Mouse (Mus musculus): ENCODE data around the gene Tmem29. TPM values are rescaled to one million over a fixed set of nuclear protein-coding genes. Genes with fewer than 3 reads are reported as not detected.

Gene Tmem29
- polyA plus RNA-seq, 1 experiment = 1.3 TPM

DNA sequence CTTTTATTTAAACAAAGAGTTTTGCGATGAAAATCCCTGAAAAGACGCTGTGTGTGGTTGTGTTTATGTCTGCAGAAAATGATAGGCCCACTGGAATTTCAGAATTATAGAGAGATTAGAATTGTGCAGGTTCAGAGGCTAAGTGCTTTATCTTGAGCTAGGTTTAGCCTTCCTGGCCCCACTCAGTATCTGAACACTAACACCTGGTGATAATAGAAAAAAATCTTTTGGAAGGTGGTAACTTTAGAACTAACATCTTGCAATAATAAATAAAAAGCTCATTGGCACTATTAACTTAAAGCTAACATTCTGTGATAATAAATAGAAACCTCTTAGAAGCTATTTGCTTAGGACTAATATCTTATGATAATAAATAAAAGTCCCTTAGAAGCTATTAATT lies 1.2 kb upstream of the Tmem29 start:
- H3K4me1 ChIP-seq (ENCODE audit: control insufficient read depth, insufficient read depth, insufficient read length, low read length) = no peaks in the 10 kb centered on the region
- H3K4me3 ChIP-seq (ENCODE audit: low read depth, low read length) = no peak overlapping the region
- TF ChIP-seq POLR2A (IDR thresholded peaks at IDR 0.05; ENCODE audit: low read depth, low read length) = no peak
- no peak for TF ChIP-seq CTCF (IDR thresholded peaks at IDR 0.05; ENCODE audit: extremely low read depth, insufficient read length, insufficient replicate concordance, low read depth, low read length)
- H3K27me3 ChIP-seq (ENCODE audit: control insufficient read depth, insufficient read depth, low read length) = no peaks in the 10 kb centered on the region
- H3K27ac ChIP-seq (ENCODE audit: insufficient read depth, low read depth, low read length) = no peak overlapping the region
- WGBS = 53% methylated on average over 2 of the region's 2 CpGs
- H3K36me3 ChIP-seq (ENCODE audit: control insufficient read depth, insufficient read depth, low read length) = no peaks in the 10 kb centered on the region

DNA sequence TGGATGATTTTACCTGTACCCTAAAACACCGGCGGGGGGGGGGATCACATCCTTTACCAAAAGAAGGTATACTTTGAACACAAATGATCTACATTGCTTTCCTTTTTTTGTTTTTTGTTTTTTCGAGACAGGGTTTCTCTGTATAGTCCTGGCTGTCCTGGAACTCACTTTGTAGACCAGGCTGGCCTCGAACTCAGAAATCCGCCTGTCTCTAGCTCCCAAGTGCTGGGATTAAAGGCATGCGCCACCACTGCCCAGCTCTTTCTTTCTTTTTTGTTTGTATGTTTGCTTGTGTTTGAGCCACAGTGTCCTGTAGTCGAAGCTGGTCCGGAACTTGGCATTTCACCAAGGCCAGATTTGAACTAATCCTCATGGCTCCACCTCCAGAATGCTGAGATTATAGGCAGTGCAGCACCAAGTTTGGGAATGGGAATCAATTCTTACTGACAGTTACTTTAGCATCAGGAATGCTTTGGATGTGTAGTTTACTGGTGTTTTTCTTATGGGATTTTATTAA lies 515 bp upstream of the Tmem29 start:
- no peaks in the 10 kb centered on the region for H3K27me3 ChIP-seq (ENCODE audit: control insufficient read depth, insufficient read depth, low read length)
- no peaks in the 10 kb centered on the region for H3K36me3 ChIP-seq (ENCODE audit: control insufficient read depth, insufficient read depth, low read length)
- TF ChIP-seq POLR2A (IDR thresholded peaks at IDR 0.05; ENCODE audit: low read depth, low read length) (no peak), CTCF (IDR thresholded peaks at IDR 0.05; ENCODE audit: extremely low read depth, insufficient read length, insufficient replicate concordance, low read depth, low read length) (no peak)
- H3K4me3 ChIP-seq (ENCODE audit: low read depth, low read length) = peak overlapping the region; percentile 90
- no peak overlapping the region for H3K27ac ChIP-seq (ENCODE audit: insufficient read depth, low read depth, low read length)
- WGBS = 24% methylated on average over 8 of the region's 8 CpGs
- H3K4me1 ChIP-seq (ENCODE audit: control insufficient read depth, insufficient read depth, insufficient read length, low read length) = no peaks in the 10 kb centered on the region

DNA sequence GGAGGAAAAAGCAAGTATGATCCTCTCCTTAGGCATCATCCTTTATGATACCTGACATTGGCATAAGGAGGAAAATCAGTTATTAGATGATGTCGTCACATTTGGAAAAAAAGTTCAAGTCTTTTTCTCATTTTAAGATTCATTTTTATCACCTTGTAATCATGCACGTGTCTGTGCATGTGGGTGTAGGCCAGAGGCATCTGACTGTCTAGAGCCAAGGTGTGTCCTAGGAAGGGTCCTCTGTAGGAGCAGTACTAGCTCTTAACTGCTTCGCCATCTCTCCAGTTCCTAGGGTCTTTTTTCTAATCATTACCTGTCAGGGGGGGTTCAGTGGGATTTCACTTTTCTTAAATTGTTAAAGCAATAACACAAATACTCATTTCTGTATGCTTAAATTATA lies 818 bp downstream of the Tmem29 start:
- no peak overlapping the region for H3K4me3 ChIP-seq (ENCODE audit: low read depth, low read length)
- no peaks in the 10 kb centered on the region for H3K27me3 ChIP-seq (ENCODE audit: control insufficient read depth, insufficient read depth, low read length)
- TF ChIP-seq CTCF (IDR thresholded peaks at IDR 0.05; ENCODE audit: extremely low read depth, insufficient read length, insufficient replicate concordance, low read depth, low read length) (no peak), POLR2A (IDR thresholded peaks at IDR 0.05; ENCODE audit: low read depth, low read length) (no peak)
- no peaks in the 10 kb centered on the region for H3K4me1 ChIP-seq (ENCODE audit: control insufficient read depth, insufficient read depth, insufficient read length, low read length)
- WGBS = 58% methylated on average over 3 of the region's 3 CpGs
- no peaks in the 10 kb centered on the region for H3K36me3 ChIP-seq (ENCODE audit: control insufficient read depth, insufficient read depth, low read length)
- no peak overlapping the region for H3K27ac ChIP-seq (ENCODE audit: insufficient read depth, low read depth, low read length)

DNA sequence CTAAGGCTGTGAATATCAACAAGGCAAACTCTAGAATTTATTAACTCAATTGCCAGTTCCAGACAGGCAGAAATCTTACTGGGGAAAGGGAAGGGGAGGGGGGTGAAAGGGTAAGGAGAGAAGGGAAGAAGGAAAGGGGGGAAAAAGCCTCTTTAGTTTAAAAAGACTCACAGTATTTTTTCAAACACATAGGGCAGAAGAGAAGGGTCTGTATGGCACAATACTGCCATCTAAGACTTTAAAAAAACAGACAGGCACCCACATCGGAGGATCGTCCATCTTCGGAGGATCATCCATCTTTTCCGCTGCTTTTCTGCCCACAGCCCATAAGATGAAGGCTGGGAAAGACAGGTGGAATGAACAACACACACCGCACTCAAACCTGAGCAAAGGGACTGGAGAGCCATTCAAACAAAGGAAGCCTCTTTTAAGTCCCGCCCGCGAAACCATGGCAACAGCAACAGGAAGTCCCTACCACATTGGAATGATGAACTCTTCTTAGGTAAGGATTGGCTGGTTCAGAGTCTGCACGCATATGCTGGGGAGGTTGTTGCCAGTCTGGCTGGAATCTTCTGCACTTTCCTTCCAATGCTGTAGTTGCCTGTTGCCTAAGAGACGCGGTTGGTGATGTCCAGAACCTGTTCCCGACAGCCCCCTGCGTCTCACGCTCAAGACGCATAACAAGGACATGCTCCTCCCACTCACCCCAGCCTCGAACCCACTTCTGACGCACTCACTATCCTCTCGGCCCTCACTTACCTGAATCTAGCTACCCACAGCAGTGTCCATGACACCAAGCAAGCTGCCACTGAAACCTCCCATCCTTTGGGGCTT lies 18.2 kb downstream of the Tmem29 start:
- 16% methylated on average over 18 of the region's 18 CpGs for WGBS
- TF ChIP-seq POLR2A (IDR thresholded peaks at IDR 0.05; ENCODE audit: low read depth, low read length) (no peak), CTCF (IDR thresholded peaks at IDR 0.05; ENCODE audit: extremely low read depth, insufficient read length, insufficient replicate concordance, low read depth, low read length) (no peak)
- H3K4me3 ChIP-seq (ENCODE audit: low read depth, low read length) = peak overlapping the region; percentile 72
- H3K4me1 ChIP-seq (ENCODE audit: control insufficient read depth, insufficient read depth, insufficient read length, low read length) = no peaks in the 10 kb centered on the region; the same call in 1 of the 2 replicates
- no peaks in the 10 kb centered on the region for H3K36me3 ChIP-seq (ENCODE audit: control insufficient read depth, insufficient read depth, low read length)
- H3K27me3 ChIP-seq (ENCODE audit: control insufficient read depth, insufficient read depth, low read length) = no peaks in the 10 kb centered on the region
- H3K27ac ChIP-seq (ENCODE audit: insufficient read depth, low read depth, low read length) = no peak overlapping the region

DNA sequence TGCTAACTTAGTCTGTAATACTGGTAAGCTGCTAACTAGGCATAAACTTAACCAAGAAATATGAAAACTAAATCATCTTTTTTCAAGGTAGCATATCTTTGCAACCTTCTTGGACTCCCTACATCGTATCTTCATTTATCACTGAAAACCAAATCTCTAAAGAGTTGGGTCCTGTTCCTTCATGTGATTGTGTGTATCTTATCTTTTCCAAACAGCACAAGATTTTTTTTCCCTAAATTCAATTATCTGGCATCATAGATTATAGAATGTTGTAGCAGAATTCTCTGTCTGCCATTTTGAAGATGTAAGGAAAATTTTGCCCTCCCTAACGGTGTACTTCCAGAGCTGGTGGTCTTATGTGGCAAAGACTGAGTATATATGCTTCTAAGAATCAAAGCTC lies 22.6 kb downstream of the Tmem29 start:
- WGBS = 89% methylated on average over 2 of the region's 2 CpGs

DNA sequence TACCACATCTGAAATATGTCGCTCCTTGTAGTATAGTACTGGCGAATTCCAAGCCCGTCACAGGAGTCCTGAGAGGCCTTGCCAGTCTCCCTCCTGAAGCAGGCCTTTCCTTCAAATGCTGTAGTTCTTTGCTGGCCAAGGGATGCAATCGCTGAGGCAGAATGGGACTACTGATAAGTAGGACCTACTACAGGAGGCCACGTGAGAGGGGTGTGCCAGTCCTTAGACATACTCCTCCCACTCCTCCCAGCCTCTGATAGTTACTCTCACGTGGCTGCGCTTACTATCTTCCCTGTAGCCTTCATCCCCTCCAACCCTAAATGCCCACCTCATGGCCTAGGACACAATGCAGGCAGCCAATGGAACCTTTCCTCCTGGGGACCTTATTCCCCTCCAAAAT lies 23.6 kb downstream of the Tmem29 start:
- WGBS = 81% methylated on average over 7 of the region's 7 CpGs
- TF ChIP-seq POLR2A (IDR thresholded peaks at IDR 0.05; ENCODE audit: low read depth, low read length) (no peak), CTCF (IDR thresholded peaks at IDR 0.05; ENCODE audit: extremely low read depth, insufficient read length, insufficient replicate concordance, low read depth, low read length) (no peak)
- Histone ChIP-seq H3K4me1 (ENCODE audit: control insufficient read depth, insufficient read depth, insufficient read length, low read length) (no peaks in the 10 kb centered on the region), H3K27ac (ENCODE audit: insufficient read depth, low read depth, low read length) (no peak overlapping the region), H3K4me3 (ENCODE audit: low read depth, low read length) (no peak overlapping the region), H3K27me3 (ENCODE audit: control insufficient read depth, insufficient read depth, low read length) (no peaks in the 10 kb centered on the region), H3K36me3 (ENCODE audit: control insufficient read depth, insufficient read depth, low read length) (no peaks in the 10 kb centered on the region)

More for the DNA sequence above, 22.6 kb downstream of the Tmem29 start:
- H3K27ac ChIP-seq (ENCODE audit: insufficient read depth, low read depth, low read length) = no peak overlapping the region
- no peaks in the 10 kb centered on the region for H3K27me3 ChIP-seq (ENCODE audit: control insufficient read depth, insufficient read depth, low read length)
- H3K36me3 ChIP-seq (ENCODE audit: control insufficient read depth, insufficient read depth, low read length) = no peaks in the 10 kb centered on the region
- TF ChIP-seq CTCF (IDR thresholded peaks at IDR 0.05; ENCODE audit: extremely low read depth, insufficient read length, insufficient replicate concordance, low read depth, low read length) (no peak), POLR2A (IDR thresholded peaks at IDR 0.05; ENCODE audit: low read depth, low read length) (no peak)
- no peak overlapping the region for H3K4me3 ChIP-seq (ENCODE audit: low read depth, low read length)
- no peaks in the 10 kb centered on the region; the same call in 1 of the 2 replicates for H3K4me1 ChIP-seq (ENCODE audit: control insufficient read depth, insufficient read depth, insufficient read length, low read length)

DNA sequence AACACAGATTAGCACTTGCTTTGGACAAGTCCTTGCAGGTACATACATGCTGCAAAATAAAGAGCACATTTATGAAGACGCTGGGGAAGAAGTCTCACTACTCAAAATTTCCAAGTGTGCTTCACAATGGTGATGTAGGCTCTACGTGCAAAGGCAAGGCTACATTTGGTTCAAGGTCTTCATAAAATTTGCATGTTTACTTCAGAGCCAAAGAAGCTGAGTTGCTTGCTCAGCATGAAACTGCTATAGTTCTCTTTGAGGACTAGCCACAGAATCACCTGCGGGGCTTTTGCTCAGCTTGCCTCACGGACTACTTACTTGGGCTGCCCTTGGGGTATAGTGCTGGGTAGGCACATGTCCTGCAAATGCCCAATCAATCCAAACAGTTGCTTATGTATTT lies 45.4 kb downstream of the Tmem29 start:
- Histone ChIP-seq H3K27ac (ENCODE audit: insufficient read depth, low read depth, low read length) (no peak overlapping the region), H3K27me3 (ENCODE audit: control insufficient read depth, insufficient read depth, low read length) (no peaks in the 10 kb centered on the region), H3K4me3 (ENCODE audit: low read depth, low read length) (no peak overlapping the region), H3K36me3 (ENCODE audit: control insufficient read depth, insufficient read depth, low read length) (no peaks in the 10 kb centered on the region), H3K4me1 (ENCODE audit: control insufficient read depth, insufficient read depth, insufficient read length, low read length) (no peaks in the 10 kb centered on the region)
- TF ChIP-seq CTCF (IDR thresholded peaks at IDR 0.05; ENCODE audit: extremely low read depth, insufficient read length, insufficient replicate concordance, low read depth, low read length) (no peak), POLR2A (IDR thresholded peaks at IDR 0.05; ENCODE audit: low read depth, low read length) (no peak)
- WGBS = 90% methylated on average over 4 of the region's 4 CpGs

Other genes with a start within 250 kb of the Tmem29 start
- 0.19 and 0.47 TPM in 2 replicates for gene Alas2, start 88.2 kb upstream of the Tmem29 start, polyA plus RNA-seq (2012; rRNA removed)
- gene Pfkfb1, start 129.1 kb upstream of the Tmem29 start, polyA plus RNA-seq (2012; rRNA removed) = 0.53 and 1.8 TPM in 2 replicates
- gene Apex2, start 130.7 kb upstream of the Tmem29 start, polyA plus RNA-seq (2012; rRNA removed) = 2.8 and 4.1 TPM in 2 replicates
- gene Tro, start 198.4 kb upstream of the Tmem29 start, polyA plus RNA-seq (2012; rRNA removed) = 0.53 TPM in 2 replicates

Measured in small intestine, adult 2 months (tissue).